Mouse (Mus musculus): ENCODE results near the gene Sipa1l1.
"Not testable (repeated sequence)": the region's sequence is repeated elsewhere in the genome, so short reads cannot be mapped to it uniquely, and the experiment has no call there.

- not testable (repeated sequence) for TF ChIP-seq CTCF (IDR thresholded peaks at IDR 0.05; ENCODE audit: control insufficient read depth, insufficient read depth, insufficient read length); MAX (IDR thresholded peaks at IDR 0.05); FOSL1 (IDR thresholded peaks at IDR 0.05; ENCODE audit: insufficient read depth, low read length, poor library complexity, severe bottlenecking); USF1 (IDR thresholded peaks at IDR 0.05; ENCODE audit: low read depth); CEBPB (IDR thresholded peaks at IDR 0.05; ENCODE audit: low read depth); MYOG (IDR thresholded peaks at IDR 0.05; ENCODE audit: control insufficient read depth, extremely low read depth, insufficient read length)
Measured at GRCm38 (mm10) chr12:82493260-82493659, 324.1 kb downstream of the Sipa1l1 start.
